Mouse (Mus musculus) thymus, postnatal 14 days (tissue): Measurements from ENCODE around the gene Hist1h4d.
"Not testable (repeated sequence)": the region's sequence is repeated elsewhere in the genome, so short reads cannot be mapped to it uniquely, and the experiment has no call there.

Experiments used
- DNase-seq: peaks from one replicate; pipeline ENCODE4 v3.0.0; 2021

Gene Hist1h4d

GRCm38 (mm10) chr13:23551146-23551834 is 30.1 kb upstream of the Hist1h4d start, which contains the start of gene Hist1h4f:
TSS of gene Hist1h4f (minus strand) at chr13:23551648.
- DNase-seq, result peak; percentile 91

GRCm38 (mm10) chr13:23551931-23552914 is 29.2 kb upstream of the Hist1h4d start:
- no peak for DNase-seq

- no peak for DNase-seq
Observed at GRCm38 (mm10) chr13:23552962-23553361, 28.4 kb upstream of the Hist1h4d start, which contains the start of gene Hist1h1d. TSS of gene Hist1h1d (plus strand) at chr13:23553262.

- no peak for DNase-seq
Observed at GRCm38 (mm10) chr13:23554393-23554792, 27.0 kb upstream of the Hist1h4d start.

GRCm38 (mm10) chr13:23554925-23555838 is 26.2 kb upstream of the Hist1h4d start:
- DNase-seq, result peak; percentile 93

GRCm38 (mm10) chr13:23555839-23556416 is 25.5 kb upstream of the Hist1h4d start:
- DNase-seq, result peak; percentile 76

GRCm38 (mm10) chr13:23556906-23557305 is 24.5 kb upstream of the Hist1h4d start:
- no peak for DNase-seq

GRCm38 (mm10) chr13:23560699-23561098 is 20.7 kb upstream of the Hist1h4d start:
- DNase-seq, result not testable (repeated sequence)

GRCm38 (mm10) chr13:23561531-23561882 is 19.9 kb upstream of the Hist1h4d start:
- not testable (repeated sequence) for DNase-seq

- DNase-seq, result peak; percentile 90
Observed at GRCm38 (mm10) chr13:23561883-23562659, 19.3 kb upstream of the Hist1h4d start, which contains the start of gene Hist1h3e. TSS of gene Hist1h3e (minus strand) at chr13:23562369.

GRCm38 (mm10) chr13:23562699-23563462 is 18.5 kb upstream of the Hist1h4d start:
- no peak for DNase-seq

- no peak for DNase-seq
Observed at GRCm38 (mm10) chr13:23564482-23564881, 16.9 kb upstream of the Hist1h4d start.

GRCm38 (mm10) chr13:23570261-23571021 is 11.0 kb upstream of the Hist1h4d start:
- not testable (repeated sequence) for DNase-seq

GRCm38 (mm10) chr13:23571022-23571503 is 10.3 kb upstream of the Hist1h4d start, which contains the start of the genes Hist1h2ae and Hist1h2bg:
TSS of gene Hist1h2ae (minus strand) at chr13:23571220.
TSS of gene Hist1h2bg (plus strand) at chr13:23571396.
- DNase-seq, result peak; percentile 79

GRCm38 (mm10) chr13:23571504-23572217 is 9.7 kb upstream of the Hist1h4d start:
- DNase-seq, result peak; percentile 24

- no peak for DNase-seq
Observed at GRCm38 (mm10) chr13:23572218-23573033, 9.0 kb upstream of the Hist1h4d start.

GRCm38 (mm10) chr13:23573034-23573897 is 8.1 kb upstream of the Hist1h4d start:
- DNase-seq, result peak; percentile 44
